Mouse (Mus musculus) erythroblast, embryonic 14.5 days (primary cell): ENCODE measurements around the gene Chrna9.

Experiments
- GATA1 ChIP-seq: IDR thresholded peaks from 2 replicates; pipeline ENCODE4 v1.6.1; 2012; ENCODE audit warnings: low read length, inconsistent platforms, mixed read lengths
- TAL1 ChIP-seq: IDR thresholded peaks from 3 replicates; pipeline ENCODE4 v1.6.1; 2012; ENCODE audit warnings: low read length, inconsistent platforms, mixed read lengths

- TF ChIP-seq GATA1 (no peak), TAL1 (no peak)
Measured at GRCm38 (mm10) chr5:65921477-65922138, 13.1 kb upstream of the Chrna9 start.
